Mouse (Mus musculus): Measurements from ENCODE around the gene Baz1a. TPM values are rescaled to one million over a fixed set of nuclear protein-coding genes. Genes with fewer than 3 reads are reported as not detected.

Baz1a gene
- polyA plus RNA-seq, 1 experiment from 2014 or later, result 15.8 TPM

Other genes starting within 250 kb of the Baz1a start
- gene Snx6, start 218.6 kb downstream of the Baz1a start, polyA plus RNA-seq (2015; fragmentation: Nextera tagmentation; extraction: Ambion mirVana), result 106 and 110 TPM in 2 replicates
- 416 and 457 TPM in 2 replicates for gene Cfl2, start 151.5 kb downstream of the Baz1a start, polyA plus RNA-seq (2015; fragmentation: Nextera tagmentation; extraction: Ambion mirVana)
- not detected in 2 replicates for gene Gm20403, start 27.8 kb downstream of the Baz1a start, polyA plus RNA-seq (2015; fragmentation: Nextera tagmentation; extraction: Ambion mirVana)
- 25.3 and 30.6 TPM in 2 replicates for gene 2700097O09Rik, start 65.8 kb upstream of the Baz1a start, polyA plus RNA-seq (2015; fragmentation: Nextera tagmentation; extraction: Ambion mirVana)
- 101 and 132 TPM in 2 replicates for gene Srp54a, start 65.9 kb upstream of the Baz1a start, polyA plus RNA-seq (2015; fragmentation: Nextera tagmentation; extraction: Ambion mirVana)
- 16.3 and 18.6 TPM in 2 replicates for gene Fam177a, start 110.1 kb upstream of the Baz1a start, polyA plus RNA-seq (2015; fragmentation: Nextera tagmentation; extraction: Ambion mirVana)
- gene Srp54b, start 140.8 kb upstream of the Baz1a start, polyA plus RNA-seq (2015; fragmentation: Nextera tagmentation; extraction: Ambion mirVana), result 38.1 and 43.2 TPM in 2 replicates
- gene 1700047I17Rik2, start 185.2 kb upstream of the Baz1a start, polyA plus RNA-seq (2015; fragmentation: Nextera tagmentation; extraction: Ambion mirVana), result not detected in 2 replicates
- 45.8 and 53.5 TPM in 2 replicates for gene Srp54c, start 215.8 kb upstream of the Baz1a start, polyA plus RNA-seq (2015; fragmentation: Nextera tagmentation; extraction: Ambion mirVana)